Mouse (Mus musculus) midbrain, embryonic 16.5 days (tissue): ENCODE data around the gene Brwd1. TPM values are rescaled to one million over a fixed set of nuclear protein-coding genes. Genes with fewer than 3 reads are reported as not detected.
"Not testable (repeated sequence)": the region's sequence is repeated elsewhere in the genome, so short reads cannot be mapped to it uniquely, and the experiment has no call there.

ENCODE experiments used
- ATAC-seq: fragments of 200-750 bp; cut with Nextera tagmentation; 2 replicates; pipeline ENCODE4 v1.8.0; 2017; ENCODE audit warnings: moderate TSS enrichment
- H3K27ac ChIP-seq: fragments of 300-500 bp; sonication (generic); 2 replicates; pipeline ENCODE4 v1.5.1; 2014; ENCODE audit warnings: mild to moderate bottlenecking, low read length, mixed read lengths
- H3K27me3 ChIP-seq: fragments of 300-500 bp; sonication (generic); 2 replicates; pipeline ENCODE4 v1.6.1; 2014; ENCODE audit warnings: low read depth, low read length, mixed read lengths; ENCODE audit not compliant: control insufficient read depth, insufficient read depth
- H3K36me3 ChIP-seq: fragments of 300-500 bp; sonication (generic); 2 replicates; pipeline ENCODE4 v1.6.1; 2014; ENCODE audit warnings: mild to moderate bottlenecking, low read length, moderate library complexity, mixed read lengths; ENCODE audit not compliant: control insufficient read depth, insufficient read depth
- H3K4me1 ChIP-seq: fragments of 300-500 bp; sonication (generic); 2 replicates; pipeline ENCODE4 v1.6.1; 2014; ENCODE audit warnings: mild to moderate bottlenecking, low read length, mixed read lengths; ENCODE audit not compliant: control insufficient read depth, insufficient read depth
- H3K4me2 ChIP-seq: fragments of 300-500 bp; sonication (generic); 2 replicates; pipeline ENCODE4 v1.6.1; 2014; ENCODE audit warnings: mild to moderate bottlenecking, low read length, mixed read lengths
- H3K4me3 ChIP-seq: fragments of 300-500 bp; sonication (generic); 2 replicates; pipeline ENCODE4 v1.5.1; 2014; ENCODE audit warnings: low read depth, mild to moderate bottlenecking, low read length, moderate library complexity, mixed read lengths
- H3K9ac ChIP-seq: fragments of 300-500 bp; sonication (generic); 2 replicates; pipeline ENCODE4 v1.6.1; 2014; ENCODE audit warnings: low read depth, low read length, mixed read lengths
- H3K9me3 ChIP-seq: fragments of 300-500 bp; sonication (generic); replicated peaks from 2 replicates; pipeline ENCODE4 v1.6.1; 2014; ENCODE audit warnings: mild to moderate bottlenecking, low read length, mixed read lengths; ENCODE audit not compliant: control insufficient read depth, poor library complexity, severe bottlenecking
- WGBS: fragments of 180-500 bp; shearing (Covaris S2); extraction: QIAGEN DNeasy Blood & Tissue Kit; methylation state at CpG from one replicate; pipeline ENCODE4 v1.1.7; 2014; 5-methylcytosine and 5-hydroxymethylcytosine counted together
- polyA plus RNA-seq: library from polyadenylated mRNA; unstranded; fragments of >200 nt; fragmentation: Nextera tagmentation; extraction: Ambion mirVana; gene quantifications from 2 replicates; pipeline ENCODE4 v1.2.1, GENCODE M21; 2015

Brwd1 gene
- polyA plus RNA-seq, 1 experiment from 2014 or later, result 264 TPM

GRCm38 (mm10) chr16:96040691-96041090, 41.6 kb downstream of the Brwd1 start:
- H3K27me3 ChIP-seq, result no peaks in the 10 kb centered on the region
- no peak overlapping the region for H3K9ac ChIP-seq
- peaks cover 59% of the 10 kb centered on the region for H3K36me3 ChIP-seq
- WGBS, result 91% methylated on average over 4 of the region's 4 CpGs
- H3K4me3 ChIP-seq, result no peak overlapping the region
- no peaks in the 10 kb centered on the region for H3K9me3 ChIP-seq
- no peak overlapping the region for H3K4me2 ChIP-seq
- no peak overlapping the region for H3K27ac ChIP-seq
- no peak for ATAC-seq
- no peaks in the 10 kb centered on the region for H3K4me1 ChIP-seq

GRCm38 (mm10) chr16:96039538-96039937, 42.8 kb downstream of the Brwd1 start:
- no peak overlapping the region for H3K4me3 ChIP-seq
- no peaks in the 10 kb centered on the region for H3K27me3 ChIP-seq
- no peak; the same call in 1 of the 2 replicates for ATAC-seq
- H3K9ac ChIP-seq, result no peak overlapping the region
- peaks cover 53% of the 10 kb centered on the region for H3K36me3 ChIP-seq
- H3K27ac ChIP-seq, result peak overlapping the region; percentile 33; the same call in 1 of the 2 replicates
- no peaks in the 10 kb centered on the region for H3K4me1 ChIP-seq
- no peak overlapping the region for H3K4me2 ChIP-seq
- WGBS, result 45% methylated on average over 6 of the region's 6 CpGs
- H3K9me3 ChIP-seq, result no peaks in the 10 kb centered on the region

GRCm38 (mm10) chr16:96034473-96034872, 47.9 kb downstream of the Brwd1 start:
- Histone ChIP-seq H3K4me3 (no peak overlapping the region), H3K9me3 (no peaks in the 10 kb centered on the region), H3K27ac (no peak overlapping the region), H3K4me1 (no peaks in the 10 kb centered on the region), H3K36me3 (peaks cover 43% of the 10 kb centered on the region), H3K27me3 (no peaks in the 10 kb centered on the region), H3K9ac (no peak overlapping the region), H3K4me2 (no peak overlapping the region)
- WGBS, result 89% methylated on average over 6 of the region's 6 CpGs
- ATAC-seq, result no peak

- H3K36me3 ChIP-seq, result peaks cover 40% of the 10 kb centered on the region
- no peaks in the 10 kb centered on the region for H3K9me3 ChIP-seq
- no peak overlapping the region for H3K4me2 ChIP-seq
- no peak for ATAC-seq
- 95% methylated on average over 13 of the region's 13 CpGs for WGBS
- H3K9ac ChIP-seq, result no peak overlapping the region
- H3K27me3 ChIP-seq, result no peaks in the 10 kb centered on the region
- no peak overlapping the region for H3K27ac ChIP-seq
- no peak overlapping the region for H3K4me3 ChIP-seq
- H3K4me1 ChIP-seq, result no peaks in the 10 kb centered on the region
Measured at GRCm38 (mm10) chr16:96032368-96033043, 49.8 kb downstream of the Brwd1 start.

- H3K36me3 ChIP-seq, result peaks cover 40% of the 10 kb centered on the region
- H3K27me3 ChIP-seq, result no peaks in the 10 kb centered on the region
- 98% methylated on average over 2 of the region's 2 CpGs for WGBS
- H3K9ac ChIP-seq, result no peak overlapping the region
- no peak for ATAC-seq
- no peaks in the 10 kb centered on the region for H3K9me3 ChIP-seq
- no peak overlapping the region for H3K27ac ChIP-seq
- H3K4me3 ChIP-seq, result no peak overlapping the region
- H3K4me1 ChIP-seq, result no peaks in the 10 kb centered on the region
- H3K4me2 ChIP-seq, result no peak overlapping the region
Measured at GRCm38 (mm10) chr16:96030476-96031102, 51.7 kb downstream of the Brwd1 start.

GRCm38 (mm10) chr16:96026256-96026655, 56.1 kb downstream of the Brwd1 start:
- H3K9ac ChIP-seq, result no peak overlapping the region
- no peaks in the 10 kb centered on the region for H3K9me3 ChIP-seq
- H3K4me3 ChIP-seq, result no peak overlapping the region
- no peak overlapping the region for H3K27ac ChIP-seq
- no peaks in the 10 kb centered on the region for H3K4me1 ChIP-seq
- WGBS, result 90% methylated on average over 5 of the region's 5 CpGs
- peaks cover 32% of the 10 kb centered on the region for H3K36me3 ChIP-seq
- no peak overlapping the region for H3K4me2 ChIP-seq
- no peak for ATAC-seq
- no peaks in the 10 kb centered on the region for H3K27me3 ChIP-seq

GRCm38 (mm10) chr16:96025244-96025643, 57.1 kb downstream of the Brwd1 start:
- no peak for ATAC-seq
- WGBS, result 89% methylated on average over 3 of the region's 3 CpGs
- no peaks in the 10 kb centered on the region for H3K9me3 ChIP-seq
- no peaks in the 10 kb centered on the region for H3K4me1 ChIP-seq
- H3K9ac ChIP-seq, result no peak overlapping the region
- H3K27ac ChIP-seq, result no peak overlapping the region
- peaks cover 39% of the 10 kb centered on the region for H3K36me3 ChIP-seq
- H3K4me2 ChIP-seq, result no peak overlapping the region
- H3K4me3 ChIP-seq, result no peak overlapping the region
- no peaks in the 10 kb centered on the region for H3K27me3 ChIP-seq

GRCm38 (mm10) chr16:96021045-96021444, 61.3 kb downstream of the Brwd1 start:
- no peaks in the 10 kb centered on the region for H3K9me3 ChIP-seq
- ATAC-seq, result no peak
- 94% methylated on average over 10 of the region's 10 CpGs for WGBS

GRCm38 (mm10) chr16:96009124-96009523, 73.2 kb downstream of the Brwd1 start:
- not testable (repeated sequence) for H3K27me3 ChIP-seq, H3K36me3 ChIP-seq, H3K9me3 ChIP-seq, H3K27ac ChIP-seq, H3K4me2 ChIP-seq, H3K4me1 ChIP-seq, ATAC-seq, H3K4me3 ChIP-seq, H3K9ac ChIP-seq
- no CpG with 5 or more reads among the region's 10 CpGs for WGBS

More at GRCm38 (mm10) chr16:96021045-96021444, 61.3 kb downstream of the Brwd1 start:
- no peak overlapping the region for H3K27ac ChIP-seq
- H3K36me3 ChIP-seq, result peaks cover 49% of the 10 kb centered on the region
- no peak overlapping the region for H3K9ac ChIP-seq
- no peaks in the 10 kb centered on the region for H3K4me1 ChIP-seq
- H3K4me2 ChIP-seq, result no peak overlapping the region
- H3K27me3 ChIP-seq, result no peaks in the 10 kb centered on the region
- H3K4me3 ChIP-seq, result no peak overlapping the region
